Mouse (Mus musculus) R1 (cell line): ENCODE results near the gene Specc1l.
A peak's percentile ranks its signal among the peaks of the same experiment; 100 is the strongest.

Experiments
- DNase-seq: peaks from one replicate; pipeline ENCODE4 v3.0.0-alpha.2; 2018; ENCODE audit warnings: low read depth, low spot score

Gene Specc1l

GRCm38 (mm10) chr10:75211807-75212645 is at the start of gene Specc1l:
TSS of gene Specc1l (plus strand) at chr10:75212073.
- DNase-seq: peak; percentile 94

- peak; percentile 61 for DNase-seq
Observed at GRCm38 (mm10) chr10:75165825-75166481, 45.9 kb upstream of the Specc1l start.

DNA sequence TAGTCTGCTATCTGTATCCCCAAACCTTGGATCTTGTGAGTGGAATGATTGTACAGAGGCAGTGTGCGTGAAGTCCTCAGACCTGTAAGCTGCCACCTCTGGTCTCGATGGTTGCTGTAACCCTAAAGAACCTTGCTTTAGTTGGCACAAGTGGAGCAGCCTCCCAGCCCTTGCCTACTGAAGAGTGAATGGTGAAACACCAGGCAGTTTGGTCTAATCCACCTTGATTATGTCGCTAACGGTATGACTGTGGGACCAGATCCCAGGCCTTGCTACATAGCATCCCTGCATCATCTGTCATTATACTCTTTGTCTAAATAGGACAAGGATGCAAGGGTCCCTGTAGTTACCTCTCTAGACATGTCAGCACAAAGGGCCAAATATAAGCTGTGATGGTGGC is 45.3 kb upstream of the Specc1l start:
- DNase-seq: no peak

DNA sequence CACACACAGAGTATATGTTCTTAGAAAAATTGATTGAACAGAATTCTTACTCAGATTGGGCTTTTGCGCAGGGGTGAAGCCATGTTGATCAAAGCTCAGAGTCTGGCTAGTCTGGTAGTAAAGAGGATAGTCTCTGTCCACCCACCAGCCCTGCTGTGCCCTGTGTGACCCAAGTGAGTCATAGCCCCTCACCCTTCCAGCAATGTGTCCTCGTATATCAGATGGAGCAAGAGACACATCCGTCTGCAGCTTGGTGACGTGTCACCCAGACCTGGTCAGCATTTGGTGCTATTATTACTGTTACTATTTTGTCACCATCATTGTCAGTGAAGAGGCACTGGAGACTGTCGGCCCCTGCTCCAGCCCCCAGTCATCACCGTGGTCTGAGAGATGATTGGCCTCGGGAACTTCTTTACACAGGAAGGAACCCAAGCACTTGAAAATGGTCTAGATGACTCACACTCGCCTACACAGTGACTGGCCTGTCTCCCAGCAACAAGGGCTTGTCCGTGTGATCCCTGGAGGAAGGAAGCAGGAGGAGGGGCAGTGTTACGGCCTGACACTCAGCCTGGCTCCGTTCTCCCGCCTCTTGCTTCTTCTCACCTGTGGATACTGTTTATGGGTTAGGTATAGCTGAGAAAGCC is 41.5 kb upstream of the Specc1l start:
- no peak for DNase-seq

DNA sequence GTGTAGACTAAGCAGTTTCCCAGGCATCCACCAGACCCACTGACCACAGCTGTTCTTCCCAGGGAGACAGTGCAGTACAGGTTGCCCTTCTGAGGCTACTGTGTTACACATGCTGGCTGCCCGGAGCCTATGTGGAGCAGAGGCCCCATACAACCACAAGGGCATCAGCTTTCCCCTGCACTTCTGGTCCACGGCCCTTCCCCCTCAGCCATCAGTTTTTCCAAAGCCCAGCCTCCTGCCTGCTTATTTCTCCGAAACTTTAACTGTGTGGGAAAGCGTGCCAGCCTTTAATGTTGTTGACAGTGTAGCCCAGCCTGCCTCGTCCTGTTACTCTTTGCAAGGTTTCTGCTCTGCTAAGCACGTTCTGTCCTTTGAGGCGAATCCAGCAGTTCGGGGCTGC is 38.8 kb upstream of the Specc1l start:
- DNase-seq: no peak

DNA sequence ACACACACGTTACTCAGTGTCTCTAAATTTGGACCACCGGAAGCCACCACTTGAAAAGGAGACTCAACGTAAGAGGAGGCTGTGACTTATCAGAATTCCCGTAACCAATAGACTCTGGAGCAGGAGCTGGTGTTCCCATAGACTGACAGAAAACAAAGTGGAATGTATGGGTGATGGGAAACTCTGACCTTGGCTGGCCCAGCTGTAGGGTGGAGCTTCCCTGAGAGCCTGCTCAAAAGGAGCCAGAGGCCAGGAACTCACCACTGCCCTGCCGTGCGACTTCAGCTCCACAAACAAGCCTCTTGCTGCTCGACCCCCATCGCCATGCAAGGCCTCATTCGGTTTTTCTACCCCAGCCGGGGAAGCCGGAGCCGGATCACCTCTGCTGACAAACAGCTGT is 38.2 kb upstream of the Specc1l start:
- no peak for DNase-seq

- no peak for DNase-seq
Observed at GRCm38 (mm10) chr10:75176494-75176893, 35.4 kb upstream of the Specc1l start.

DNA sequence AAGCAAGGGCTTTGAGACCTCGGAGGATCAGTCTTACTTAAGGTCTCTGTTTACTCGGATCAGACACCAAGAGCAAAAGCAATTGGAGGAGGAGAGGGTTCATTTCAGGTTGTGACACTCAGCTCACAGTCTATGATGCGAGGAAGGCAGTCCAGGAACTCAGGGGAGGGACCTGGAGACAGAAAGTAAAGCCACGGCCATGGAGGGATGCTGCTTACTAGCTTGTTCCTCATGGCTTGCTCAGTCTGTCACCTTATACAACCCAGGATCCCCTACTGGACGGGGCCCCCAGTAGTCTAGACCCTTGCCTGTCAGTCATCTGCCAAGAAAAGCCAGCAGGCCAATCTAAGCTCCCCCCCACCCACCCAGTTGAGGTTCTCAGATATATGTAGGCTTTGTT is 33.0 kb upstream of the Specc1l start:
- DNase-seq: no peak

GRCm38 (mm10) chr10:75182151-75182774 is 29.6 kb upstream of the Specc1l start:
- DNase-seq: peak; percentile 76

DNA sequence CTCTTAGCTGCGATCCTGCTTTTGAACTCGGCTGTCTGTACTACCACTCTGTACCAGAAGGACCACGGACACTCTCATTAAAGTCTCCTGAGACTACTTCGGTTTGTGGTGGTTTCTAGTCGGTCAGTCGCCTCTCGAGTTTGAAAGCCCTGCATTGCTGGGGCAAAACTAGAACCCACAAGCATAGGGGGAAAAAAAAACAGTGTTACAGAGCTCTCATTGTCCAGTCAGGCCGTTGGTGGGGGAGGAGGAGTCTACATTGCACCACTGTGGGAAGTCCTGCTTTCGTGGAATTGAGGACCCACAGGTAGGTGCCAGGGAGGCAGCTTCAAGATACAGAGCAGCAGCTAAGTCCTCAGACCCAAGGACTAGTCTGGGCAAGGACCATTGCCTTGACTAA is 27.0 kb upstream of the Specc1l start:
- DNase-seq: no peak

GRCm38 (mm10) chr10:75186551-75186950 is 25.3 kb upstream of the Specc1l start:
- DNase-seq: no peak

DNA sequence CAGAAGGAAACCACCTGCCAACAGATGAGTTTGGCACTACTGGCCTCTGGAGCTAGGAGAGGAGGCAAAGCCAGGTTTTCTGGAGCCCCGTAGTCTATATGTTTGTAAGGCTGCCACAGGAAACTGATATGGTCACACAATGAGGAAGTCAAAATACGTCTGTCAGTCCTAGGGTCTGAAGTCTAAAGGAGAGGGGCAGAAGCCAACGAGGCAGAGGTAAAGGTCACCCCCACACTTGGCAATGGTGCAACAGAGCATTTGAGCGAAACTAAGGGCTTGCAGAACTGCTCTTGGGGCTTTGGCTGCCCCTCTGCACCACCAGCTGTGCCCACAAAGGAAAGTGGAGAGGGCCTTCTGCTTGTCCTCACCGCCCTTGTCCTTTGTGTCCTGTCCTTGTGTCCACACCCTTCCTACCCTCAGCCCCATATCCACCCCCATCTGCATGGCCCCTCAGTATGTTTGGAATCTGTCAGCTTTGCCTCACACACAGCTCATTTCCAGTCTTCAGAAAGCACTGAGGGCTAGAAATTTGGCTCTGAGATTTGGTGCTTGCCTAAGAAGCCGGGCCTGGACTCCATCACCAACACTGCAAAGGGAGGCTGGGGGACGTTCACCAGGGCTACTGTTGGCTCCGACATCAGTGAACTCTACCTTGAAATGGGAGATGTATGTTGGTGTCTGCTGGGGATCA is 24.4 kb upstream of the Specc1l start:
- DNase-seq: no peak

GRCm38 (mm10) chr10:75191647-75192046 is 20.2 kb upstream of the Specc1l start:
- peak; percentile 74 for DNase-seq

DNA sequence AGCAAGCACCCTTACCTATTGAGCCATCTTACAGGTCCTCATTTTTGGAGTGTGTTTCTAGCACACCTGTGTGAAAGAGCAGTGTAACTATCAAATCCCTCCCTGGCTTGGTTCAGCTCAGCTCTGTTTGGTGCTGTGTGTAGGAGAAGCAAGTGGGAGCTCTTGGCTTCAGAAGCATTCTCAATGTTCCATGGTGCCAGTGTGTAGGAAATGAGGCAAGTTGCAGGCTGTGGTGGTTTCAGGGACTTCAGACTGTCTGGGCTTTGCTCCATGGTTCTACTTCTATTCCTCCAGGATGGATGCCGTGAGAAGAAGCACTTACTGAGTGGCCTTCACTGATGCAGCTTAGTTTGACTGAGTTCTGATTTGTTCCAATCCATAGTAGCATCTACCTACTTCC is 14.1 kb upstream of the Specc1l start:
- no peak for DNase-seq

- DNase-seq: no peak
Observed at GRCm38 (mm10) chr10:75200733-75201132, 11.1 kb upstream of the Specc1l start.

DNA sequence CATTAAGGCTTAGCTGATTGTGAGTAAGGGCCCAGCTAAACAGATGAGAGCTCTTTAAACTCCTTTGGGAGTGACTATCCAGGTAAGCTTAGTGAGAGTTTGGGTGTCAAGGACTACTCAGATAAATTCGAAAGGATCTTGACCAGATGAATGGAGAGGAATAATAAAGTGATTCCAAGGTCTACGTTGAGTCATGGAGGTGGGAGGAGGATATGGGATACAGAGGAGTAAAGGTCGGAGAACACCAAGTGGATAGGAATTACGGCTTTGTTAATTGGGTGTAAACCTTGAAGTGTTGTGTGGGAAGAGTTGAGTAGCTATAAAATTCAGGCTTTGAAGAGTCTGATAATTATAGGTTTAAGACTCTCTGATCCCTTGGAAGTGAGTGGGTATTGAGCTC is 5.7 kb upstream of the Specc1l start:
- DNase-seq: no peak

- no peak for DNase-seq
Observed at GRCm38 (mm10) chr10:75210841-75211240, 1.0 kb upstream of the Specc1l start.

- DNase-seq: no peak
Observed at GRCm38 (mm10) chr10:75212981-75213380, 1.1 kb downstream of the Specc1l start.

- DNase-seq: no peak
Observed at GRCm38 (mm10) chr10:75220722-75221121, 8.8 kb downstream of the Specc1l start.

GRCm38 (mm10) chr10:75221936-75222610 is 10.2 kb downstream of the Specc1l start:
- DNase-seq: no peak

- no peak for DNase-seq
Observed at GRCm38 (mm10) chr10:75222611-75222998, 10.7 kb downstream of the Specc1l start.
